Mouse (Mus musculus): ENCODE data around the gene Coq4.

The Coq4 gene

GRCm38 (mm10) chr2:29846911-29847310 is 59.6 kb downstream of the Coq4 start:
- DNase-seq, result no peak
